Mouse (Mus musculus): Measurements from ENCODE around the gene Grip1.

DNA sequence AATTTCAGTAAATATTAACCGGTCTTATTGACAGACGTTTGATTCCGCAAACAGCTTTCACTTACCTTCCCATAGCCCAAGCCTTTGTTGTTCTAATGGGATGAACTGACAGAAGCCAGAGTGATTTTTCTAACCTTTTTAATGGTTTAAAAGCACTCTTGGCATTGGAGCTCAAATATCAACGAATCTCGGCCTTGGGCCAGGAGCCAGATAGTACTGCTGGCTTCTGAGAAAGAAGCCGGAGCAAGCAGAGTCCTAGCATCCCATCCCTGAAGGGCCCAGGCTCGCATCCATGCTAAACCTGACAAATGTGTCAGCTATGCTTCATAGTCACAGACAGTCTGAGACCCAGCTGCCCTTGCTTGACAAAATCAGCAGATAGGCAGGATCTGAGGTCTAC is 302.6 kb downstream of the Grip1 start:
- TF ChIP-seq EP300 (optimal IDR thresholded peaks at IDR 0.05) (no peak), CTCF (IDR thresholded peaks at IDR 0.05; ENCODE audit: low read depth) (no peak)

Data from stomach, postnatal 0 days (tissue).